Mouse (Mus musculus) embryo, embryonic 10.5 days (tissue): ENCODE results near the gene Zfp106.
"Not testable (repeated sequence)": the region's sequence is repeated elsewhere in the genome, so short reads cannot be mapped to it uniquely, and the experiment has no call there.

Experiments used
- DNase-seq: peaks from one replicate; pipeline ENCODE4 v3.0.0-alpha.2; 2015; ENCODE audit warnings: low spot score

Zfp106 gene

GRCm38 (mm10) chr2:120563235-120563990 lies at the start of gene Zfp106:
Zfp106 (minus strand) TSS chr2:120563843.
- peak; percentile 94 for DNase-seq

DNA sequence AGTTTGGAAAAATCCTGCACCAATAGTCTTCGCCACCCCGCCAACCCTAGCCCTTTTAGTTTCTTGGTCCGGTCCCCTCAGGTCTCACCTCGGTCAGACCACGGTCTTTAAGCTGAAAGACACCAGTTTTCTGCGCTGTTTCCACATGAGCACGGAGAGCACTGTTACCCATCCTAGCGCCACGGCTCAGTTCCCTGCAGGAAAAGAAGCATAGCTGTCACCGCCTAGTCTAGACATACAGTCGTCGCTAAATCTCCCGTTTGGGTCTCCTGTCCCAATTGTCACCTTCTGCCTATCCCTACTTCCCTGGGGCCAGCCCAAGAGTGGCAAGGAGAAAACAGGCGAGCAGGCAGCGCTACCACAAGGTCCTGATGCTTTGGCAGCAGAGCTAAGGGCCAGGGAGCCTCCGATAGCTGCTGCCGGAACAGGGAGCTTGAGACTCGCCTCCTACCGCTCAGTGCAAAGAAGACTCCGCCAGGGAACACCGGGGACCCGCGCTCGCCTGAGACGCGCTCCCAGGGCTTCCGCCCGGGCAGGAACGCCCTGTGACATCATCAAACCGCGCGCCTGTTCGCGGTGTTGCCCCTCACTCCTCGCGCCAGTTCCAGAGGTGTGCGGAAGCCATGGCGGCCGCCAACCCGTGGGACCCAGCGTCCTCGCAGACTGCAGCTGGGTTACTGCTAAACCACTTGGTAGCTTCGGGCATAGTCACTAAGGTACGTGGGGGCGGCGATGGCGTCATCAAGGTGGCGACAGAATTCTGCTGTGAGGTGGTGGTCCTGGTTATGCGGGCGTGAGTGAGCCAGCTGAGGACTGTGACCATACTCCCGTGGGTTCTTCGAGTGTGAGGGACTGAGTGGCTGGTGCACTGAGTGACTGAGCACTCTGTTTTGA lies 45.4 kb upstream of the Zfp106 start, which contains the start of the genes Haus2 and Lrrc57:
Gene Haus2 (plus strand): TSS at position 554 of the 894 bp plus-strand sequence.
Gene Lrrc57 (minus strand): TSS at position 691 of the 894 bp plus-strand sequence.
- peak; percentile 93 for DNase-seq

DNA sequence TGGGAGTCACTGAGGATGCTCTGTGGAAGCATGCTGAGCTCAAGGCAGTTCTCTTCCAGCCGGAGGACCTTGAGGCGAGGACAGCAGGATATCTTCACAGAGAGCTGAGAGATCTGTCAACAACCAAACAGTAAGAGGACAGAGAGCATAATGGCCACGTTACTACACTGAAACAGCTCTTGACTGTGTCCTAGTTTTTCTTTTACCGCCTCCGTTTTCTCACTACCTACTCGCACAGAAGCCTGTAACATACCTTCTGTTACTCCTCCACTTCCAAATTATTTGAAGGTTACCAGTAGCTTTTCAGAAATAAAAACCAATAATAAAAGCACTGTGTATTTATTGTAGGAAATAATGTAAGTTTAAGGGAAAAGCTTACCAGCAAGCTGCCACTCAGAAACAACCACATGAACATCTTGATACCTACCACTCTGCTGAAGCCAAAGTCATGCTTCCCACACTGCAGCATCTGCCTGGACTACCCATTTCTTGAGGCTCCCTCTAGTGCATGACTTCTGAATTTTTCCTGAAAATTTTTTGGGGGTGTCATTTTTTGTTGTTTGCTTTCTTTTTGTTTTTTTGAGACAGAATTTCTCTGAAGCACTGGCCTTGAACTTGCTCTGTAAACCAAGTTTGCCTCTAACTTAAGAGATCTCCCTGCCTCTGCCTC lies 42.5 kb upstream of the Zfp106 start:
- DNase-seq: no peak

GRCm38 (mm10) chr2:120599506-120599905 lies 35.9 kb upstream of the Zfp106 start:
- no peak for DNase-seq

DNA sequence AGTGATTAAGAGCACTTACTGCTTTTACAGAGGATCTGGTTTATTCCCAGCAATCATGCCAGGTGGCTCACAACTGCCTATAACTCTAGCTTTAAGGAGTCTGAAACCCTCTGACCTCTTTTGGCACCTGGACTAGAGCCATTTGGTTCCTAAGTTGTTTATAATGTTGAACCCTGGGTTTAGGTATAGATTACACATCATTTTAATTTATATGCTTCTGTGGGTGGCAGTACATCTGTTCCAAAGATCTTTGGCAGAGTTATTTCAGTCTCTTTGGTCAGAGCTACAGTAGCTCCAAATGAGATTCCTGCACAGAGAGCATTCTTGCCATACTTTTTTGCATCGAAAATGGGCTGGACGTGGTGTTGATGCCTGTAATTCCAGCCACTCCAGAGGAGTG lies 34.1 kb upstream of the Zfp106 start:
- no peak for DNase-seq

DNA sequence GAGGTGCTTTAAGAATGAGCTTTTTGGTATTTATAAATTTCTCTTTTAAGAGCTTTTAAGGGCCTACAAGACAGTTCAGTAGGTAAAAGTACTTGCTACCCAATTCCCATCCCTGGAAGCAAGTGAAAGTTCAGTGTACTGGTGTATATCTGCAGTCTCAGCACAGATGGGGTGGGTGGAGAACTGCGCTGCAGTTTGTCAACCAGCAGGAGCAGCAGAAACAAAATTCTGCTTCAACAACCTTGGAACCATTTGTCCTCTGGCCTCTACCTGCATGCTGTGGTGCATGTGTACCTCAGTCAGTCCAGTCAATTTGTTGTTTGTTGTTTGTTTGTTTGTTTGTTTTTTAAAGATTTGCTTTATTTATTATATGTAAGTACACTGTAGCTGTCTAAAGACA lies 28.6 kb upstream of the Zfp106 start:
- DNase-seq: no peak

GRCm38 (mm10) chr2:120589759-120590158 lies 26.1 kb upstream of the Zfp106 start:
- DNase-seq: no peak

GRCm38 (mm10) chr2:120578286-120578685 lies 14.6 kb upstream of the Zfp106 start:
- no peak for DNase-seq

GRCm38 (mm10) chr2:120577799-120578198 lies 14.2 kb upstream of the Zfp106 start:
- no peak for DNase-seq

GRCm38 (mm10) chr2:120575978-120576377 lies 12.3 kb upstream of the Zfp106 start:
- DNase-seq: no peak

DNA sequence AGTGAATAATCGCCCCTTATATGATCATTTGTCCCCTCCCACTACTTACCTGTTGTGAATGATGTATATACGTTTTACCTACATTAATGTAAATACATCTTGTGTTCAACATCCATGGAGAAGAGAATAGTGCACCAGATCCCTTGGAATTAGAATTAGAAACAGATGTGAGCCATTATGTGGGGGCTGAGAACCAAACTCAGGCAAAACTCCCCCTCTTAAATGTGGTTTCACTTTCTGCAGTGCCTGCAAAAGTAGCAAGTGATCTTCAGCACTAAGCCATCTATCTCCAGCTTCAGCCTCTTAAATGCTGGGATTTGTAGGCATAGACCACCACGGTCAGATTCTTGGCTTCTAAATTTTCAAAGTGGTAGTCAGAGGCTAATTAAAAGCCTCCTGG lies 11.5 kb upstream of the Zfp106 start:
- peak; percentile 20 for DNase-seq

- not testable (repeated sequence) for DNase-seq
Observed at GRCm38 (mm10) chr2:120572161-120572560, 8.5 kb upstream of the Zfp106 start.

DNA sequence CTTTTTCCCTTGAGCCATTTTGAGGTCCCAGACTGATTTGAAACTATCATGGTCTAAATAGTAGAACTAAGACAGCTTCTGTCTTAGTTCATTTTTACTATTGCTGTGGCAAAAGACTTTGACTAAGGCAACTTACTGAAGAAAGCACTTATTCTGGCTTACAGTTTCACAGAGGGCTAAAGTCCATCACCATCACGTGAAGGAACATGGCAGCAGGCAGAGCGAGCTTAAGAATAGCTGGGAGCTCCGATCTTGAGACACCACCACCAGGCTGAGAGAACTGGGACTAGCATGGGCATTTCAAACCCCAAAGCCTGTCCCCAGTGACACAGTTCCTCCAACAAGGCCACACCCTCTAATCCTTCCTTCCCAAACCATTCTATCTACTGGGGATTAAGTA lies 7.4 kb upstream of the Zfp106 start:
- no peak for DNase-seq

DNA sequence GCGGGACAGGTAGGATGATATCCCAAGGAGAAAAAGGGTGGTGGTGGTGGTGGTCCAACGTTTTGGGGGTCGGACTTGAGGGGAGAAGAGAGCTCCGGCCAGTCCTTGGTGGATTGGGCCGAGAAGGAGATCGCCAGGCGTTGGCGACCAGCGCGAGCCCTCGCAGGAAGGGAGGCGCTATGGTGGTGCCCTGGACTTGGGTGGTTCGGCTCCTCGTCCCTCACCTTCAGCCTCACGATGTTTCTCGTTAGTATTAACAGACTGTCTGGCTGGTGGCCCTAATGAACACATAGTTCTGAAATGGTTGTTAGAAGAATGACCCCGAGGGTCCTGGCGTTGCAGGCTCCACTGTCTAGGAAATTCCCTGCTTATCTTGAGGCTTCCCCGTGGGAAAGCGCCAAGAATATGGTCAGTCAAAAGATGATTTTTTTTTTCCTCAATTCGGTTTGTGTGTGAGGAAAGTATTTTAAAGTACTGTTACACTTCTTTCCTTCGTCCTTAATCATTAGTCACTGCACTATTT lies 4.2 kb upstream of the Zfp106 start:
- DNase-seq: no peak

GRCm38 (mm10) chr2:120566886-120567797 lies 3.5 kb upstream of the Zfp106 start, which contains the start of gene Snap23:
Snap23 (plus strand) TSS chr2:120567671.
- DNase-seq: peak; percentile 97

DNA sequence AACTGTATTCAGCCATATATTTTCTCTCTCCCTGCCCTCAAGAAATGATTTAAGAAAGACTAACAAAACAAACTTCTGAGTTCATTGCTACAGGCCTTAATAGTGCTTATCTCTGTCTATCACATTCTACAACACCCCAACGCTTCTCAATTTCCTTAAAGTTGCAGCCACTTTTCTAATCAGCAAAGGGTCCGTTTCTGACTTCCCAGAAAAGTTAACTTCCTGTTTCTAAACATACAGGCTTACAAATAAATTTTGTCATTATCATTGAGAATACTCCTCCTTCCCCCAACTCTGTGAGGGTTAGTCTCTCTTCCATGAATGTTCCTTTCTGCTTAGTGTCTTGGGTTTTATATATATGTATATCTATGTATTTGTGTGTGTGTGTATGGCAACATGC lies 1.7 kb upstream of the Zfp106 start:
- no peak for DNase-seq

DNA sequence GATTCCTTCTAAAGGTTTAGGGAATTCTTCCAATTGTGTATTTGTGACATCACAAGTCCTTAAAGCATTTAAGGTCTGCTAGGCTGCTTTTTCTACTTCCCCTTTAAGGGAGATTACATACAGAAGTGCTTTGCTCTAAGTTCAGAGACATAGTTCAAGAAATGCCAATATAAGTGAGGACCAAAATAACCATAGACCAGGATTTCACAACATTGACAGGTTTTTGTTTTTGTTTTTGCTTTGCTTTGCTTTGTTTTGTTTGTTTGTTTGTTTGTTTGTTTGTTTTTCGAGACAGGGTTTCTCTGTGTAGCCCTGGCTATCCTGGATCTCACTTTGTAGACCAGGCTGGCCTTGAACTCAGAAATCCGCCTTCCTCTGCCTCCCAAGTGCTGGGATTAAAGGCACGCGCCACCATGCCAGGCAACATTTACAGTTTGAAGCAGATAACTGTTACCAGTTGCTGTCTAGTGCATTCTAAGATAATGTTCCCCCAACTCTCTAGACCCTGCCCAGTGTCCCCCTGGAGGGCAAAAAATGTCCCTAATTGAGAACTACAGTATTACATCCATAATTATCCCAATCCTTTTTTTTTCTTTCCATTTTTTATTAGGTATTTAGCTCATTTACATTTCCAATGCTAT lies 1.0 kb upstream of the Zfp106 start:
- not testable (repeated sequence) for DNase-seq

- no peak for DNase-seq
Observed at GRCm38 (mm10) chr2:120562859-120563234, 796 bp downstream of the Zfp106 start.

GRCm38 (mm10) chr2:120561524-120561923 lies 2.1 kb downstream of the Zfp106 start:
- no peak for DNase-seq

- no peak for DNase-seq
Observed at GRCm38 (mm10) chr2:120558813-120559212, 4.8 kb downstream of the Zfp106 start.
